Mouse (Mus musculus) right cerebral cortex, postnatal 25 days (tissue): Measurements from ENCODE around the gene Lgr6.

Experiments
- DNase-seq: peaks from one replicate; pipeline ENCODE4 v3.0.0; 2022

Lgr6 gene

DNA sequence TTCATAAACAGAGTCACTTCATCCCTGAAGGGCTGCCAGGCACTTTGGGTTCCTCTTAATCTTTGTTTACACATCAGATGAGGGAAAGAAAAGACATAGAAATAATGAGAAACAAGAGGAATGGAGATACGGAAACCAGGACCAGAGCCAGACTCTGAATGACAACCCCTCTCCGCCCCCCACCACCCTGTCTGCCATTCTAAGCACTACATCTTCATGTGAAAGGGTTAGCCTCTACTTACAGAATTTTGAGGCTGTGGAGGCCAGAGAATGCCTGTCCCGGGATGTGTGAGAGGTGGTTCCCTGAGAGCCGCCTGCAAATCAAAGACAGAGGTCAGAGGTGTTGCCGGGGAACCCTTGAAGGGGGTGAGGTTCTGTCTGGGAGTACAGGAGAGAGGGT is 32.4 kb downstream of the Lgr6 start:
- DNase-seq, result no peak

- no peak for DNase-seq
Measured at GRCm38 (mm10) chr1:135069841-135070240, 35.2 kb downstream of the Lgr6 start.

GRCm38 (mm10) chr1:135064525-135064924 is 40.6 kb downstream of the Lgr6 start:
- DNase-seq, result no peak

GRCm38 (mm10) chr1:135062936-135063335 is 42.1 kb downstream of the Lgr6 start:
- DNase-seq, result no peak

GRCm38 (mm10) chr1:135061300-135061699 is 43.8 kb downstream of the Lgr6 start:
- DNase-seq, result no peak

- DNase-seq, result no peak
Measured at GRCm38 (mm10) chr1:135060174-135060573, 44.9 kb downstream of the Lgr6 start.

DNA sequence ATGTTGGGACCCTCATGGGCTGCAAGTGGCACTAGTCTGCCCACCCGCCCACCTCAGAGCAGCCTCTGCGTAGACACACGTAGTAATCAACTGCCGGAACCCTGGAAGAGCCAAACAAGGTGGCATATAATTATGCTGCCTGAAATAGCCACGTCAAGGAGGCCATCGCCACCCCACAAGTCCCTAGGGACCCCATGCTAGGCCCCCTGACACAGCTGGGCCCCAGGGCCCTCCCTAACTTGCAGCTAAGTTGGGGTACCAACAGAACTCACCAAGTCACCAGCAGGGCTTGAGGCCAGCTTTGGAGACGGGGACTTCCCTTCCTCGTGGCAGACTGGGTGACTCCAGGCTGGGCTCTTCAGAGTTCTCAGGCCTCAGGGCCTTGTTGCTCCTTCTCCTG is 48.2 kb downstream of the Lgr6 start:
- DNase-seq, result no peak

DNA sequence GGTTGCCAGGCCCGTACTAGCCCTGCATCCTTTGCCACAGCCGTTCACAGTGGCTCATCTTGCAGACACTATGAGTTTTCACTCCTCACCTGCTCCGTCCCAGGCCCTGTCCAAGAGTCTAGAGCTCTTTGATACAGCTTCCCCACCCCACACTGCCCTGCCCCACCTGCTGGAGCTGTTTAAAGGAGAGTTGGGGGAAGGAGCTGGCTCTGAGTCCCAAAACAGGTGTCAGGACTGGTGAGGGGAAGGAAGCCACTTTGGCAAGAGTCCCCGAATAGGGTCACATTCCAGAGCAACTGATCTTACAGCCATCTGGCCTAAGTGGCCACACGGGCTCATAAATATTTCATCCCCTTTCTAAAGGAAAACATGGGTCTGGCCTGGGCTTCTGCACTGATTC is 51.0 kb downstream of the Lgr6 start:
- DNase-seq, result no peak

GRCm38 (mm10) chr1:135044439-135044838 is 60.6 kb downstream of the Lgr6 start:
- no peak for DNase-seq

- DNase-seq, result no peak
Measured at GRCm38 (mm10) chr1:135036297-135036696, 68.8 kb downstream of the Lgr6 start.

- DNase-seq, result no peak
Measured at GRCm38 (mm10) chr1:135032658-135033057, 72.4 kb downstream of the Lgr6 start.

GRCm38 (mm10) chr1:135030121-135030520 is 75.0 kb downstream of the Lgr6 start:
- no peak for DNase-seq

- DNase-seq, result no peak
Measured at GRCm38 (mm10) chr1:135026275-135026674, 78.8 kb downstream of the Lgr6 start.

DNA sequence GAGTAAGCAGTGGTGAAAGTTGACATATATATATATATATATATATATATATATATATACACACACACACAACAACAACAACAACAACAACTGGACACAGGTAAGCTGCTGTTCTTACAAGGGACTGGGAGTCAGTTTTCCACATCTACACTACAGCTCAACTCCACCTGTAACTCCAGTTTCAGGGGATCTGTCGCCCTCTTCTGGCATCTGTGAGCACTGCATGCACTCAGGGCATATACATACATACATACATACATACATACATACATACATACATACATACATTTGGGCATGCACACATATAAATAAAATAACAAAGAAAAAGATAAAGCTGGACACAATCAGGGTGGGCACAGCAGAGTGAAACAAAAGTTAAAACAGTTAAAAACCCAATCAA is 81.5 kb downstream of the Lgr6 start:
- DNase-seq, result no peak

DNA sequence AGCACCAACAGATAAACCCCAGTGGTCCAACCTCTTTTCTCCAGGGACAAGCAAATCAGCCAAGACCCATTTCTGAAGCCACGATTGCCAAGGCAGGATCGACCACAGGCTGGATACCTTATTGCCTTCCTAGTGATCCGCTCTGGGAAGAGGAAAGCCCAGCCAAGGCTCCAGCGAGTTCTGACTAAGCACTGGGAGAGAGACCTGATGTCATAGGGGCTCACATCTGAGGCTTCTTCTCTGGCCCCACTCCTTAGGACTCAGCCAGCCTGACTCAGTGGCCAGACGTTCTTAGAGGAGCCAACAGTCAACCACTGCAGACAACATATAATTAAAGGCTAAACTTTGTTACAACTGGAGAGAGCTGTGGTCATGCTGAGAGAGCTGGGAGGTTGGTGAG is 83.1 kb downstream of the Lgr6 start:
- no peak for DNase-seq

- DNase-seq, result no peak
Measured at GRCm38 (mm10) chr1:135020970-135021369, 84.1 kb downstream of the Lgr6 start.

DNA sequence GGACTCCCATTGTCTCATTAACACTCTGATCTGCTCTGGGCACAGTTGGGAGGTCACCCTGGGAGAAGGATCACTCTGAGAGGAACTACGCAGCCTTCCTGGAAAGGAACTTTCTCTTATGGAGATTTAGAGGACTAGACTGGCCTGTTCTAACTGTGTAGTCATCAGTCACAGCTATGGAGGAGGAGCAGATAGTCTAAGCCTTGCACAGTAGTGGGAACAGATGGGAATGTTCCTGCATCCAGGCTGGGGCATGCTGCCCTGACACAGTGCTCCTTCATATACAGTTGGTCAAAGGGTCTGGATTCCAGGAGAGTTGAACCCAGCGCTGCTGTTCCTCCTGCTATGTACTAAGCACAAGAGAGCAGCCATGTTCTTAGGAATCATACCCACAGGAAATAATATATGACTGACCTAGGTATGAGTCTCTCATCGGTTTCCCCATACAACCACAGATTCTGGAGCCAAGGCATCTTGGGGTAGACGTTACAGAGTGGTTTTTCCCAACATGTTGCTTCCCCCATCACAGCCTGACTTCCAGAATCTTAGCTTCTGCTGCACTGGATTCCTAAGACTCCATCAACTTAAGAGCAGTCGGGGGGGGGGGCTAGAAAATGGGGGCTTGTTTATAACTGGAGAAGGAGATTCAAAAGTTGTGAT is 84.7 kb downstream of the Lgr6 start:
- DNase-seq, result no peak

- no peak for DNase-seq
Measured at GRCm38 (mm10) chr1:135019775-135020167, 85.3 kb downstream of the Lgr6 start.

DNA sequence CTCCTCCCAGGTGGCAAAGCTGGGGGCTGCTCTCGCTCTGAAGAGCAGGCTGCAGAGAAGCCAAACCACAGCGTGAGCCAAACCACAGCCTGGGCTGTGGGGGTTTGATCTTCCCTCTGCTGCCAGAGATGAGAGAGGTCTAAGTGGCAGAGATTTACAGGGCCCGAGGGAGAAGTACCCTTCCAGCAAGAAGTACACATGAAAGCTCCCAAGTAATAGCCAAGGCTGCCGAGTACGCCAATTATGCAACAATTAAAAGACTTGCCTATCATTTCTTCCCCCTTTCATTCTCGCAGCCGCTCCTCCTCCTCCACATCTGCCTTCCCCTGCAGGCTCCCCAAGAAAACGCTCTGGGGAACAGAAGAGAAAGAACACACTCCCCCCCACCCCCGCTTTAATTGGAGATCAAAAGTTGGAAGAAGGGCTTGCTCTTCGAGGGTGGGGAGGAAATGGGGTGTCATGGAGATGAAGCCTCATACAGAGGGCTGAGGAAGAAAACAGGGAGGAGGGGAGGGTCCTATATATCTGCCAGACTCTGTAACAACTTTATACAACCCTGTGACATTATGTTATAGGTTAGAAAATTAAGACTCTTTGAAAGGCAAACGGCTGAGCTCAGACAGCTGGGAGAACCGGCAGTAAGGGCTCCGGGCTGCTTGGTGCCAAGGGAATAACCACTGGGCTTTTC is 85.8 kb downstream of the Lgr6 start:
- no peak for DNase-seq

DNA sequence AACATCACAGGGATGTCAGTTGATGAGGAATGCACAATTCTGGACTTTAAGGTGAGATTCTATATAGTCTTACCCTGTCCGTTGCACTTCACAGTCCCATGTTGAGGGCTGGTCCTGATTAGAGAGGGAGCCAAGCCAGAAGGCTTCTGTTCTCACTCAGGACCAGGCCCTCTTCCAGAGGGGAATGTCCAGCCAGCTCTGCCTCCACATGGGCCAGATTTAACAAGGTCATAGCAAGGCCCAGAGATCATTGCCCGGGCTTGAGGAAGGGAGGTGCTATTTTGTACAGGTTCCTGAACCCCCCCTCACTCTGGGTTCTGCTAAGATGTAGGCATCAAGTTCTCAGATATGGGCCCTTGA is 87.4 kb downstream of the Lgr6 start:
- DNase-seq, result no peak

GRCm38 (mm10) chr1:135016907-135017655 is 88.0 kb downstream of the Lgr6 start:
- DNase-seq, result no peak

DNA sequence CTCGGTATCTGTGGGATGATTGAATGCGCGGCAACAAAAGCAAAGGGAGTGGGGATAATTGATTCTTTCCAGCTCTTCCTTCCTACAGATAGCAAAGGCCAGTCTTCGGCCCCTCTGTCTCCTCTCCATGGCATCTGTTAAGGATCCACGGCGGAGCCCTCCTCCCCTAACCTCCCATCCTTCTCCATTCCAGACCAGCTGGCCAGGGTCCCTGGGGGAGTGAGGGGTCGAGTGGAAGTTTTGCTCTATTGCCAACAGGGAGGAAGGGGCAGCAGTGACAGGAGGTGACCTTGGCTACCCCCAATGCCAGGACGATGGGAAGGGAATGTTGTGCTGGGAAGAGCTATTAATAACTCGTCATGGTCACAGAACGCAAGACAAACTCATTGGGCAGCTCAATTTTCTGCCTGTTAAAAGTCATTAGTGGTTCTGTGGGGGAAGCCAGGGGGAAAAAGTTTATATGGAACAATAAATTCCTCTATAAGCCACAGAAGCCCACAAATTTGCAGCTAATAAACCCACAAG is 90.1 kb downstream of the Lgr6 start:
- no peak for DNase-seq

GRCm38 (mm10) chr1:135012472-135012871 is 92.6 kb downstream of the Lgr6 start:
- no peak for DNase-seq

DNA sequence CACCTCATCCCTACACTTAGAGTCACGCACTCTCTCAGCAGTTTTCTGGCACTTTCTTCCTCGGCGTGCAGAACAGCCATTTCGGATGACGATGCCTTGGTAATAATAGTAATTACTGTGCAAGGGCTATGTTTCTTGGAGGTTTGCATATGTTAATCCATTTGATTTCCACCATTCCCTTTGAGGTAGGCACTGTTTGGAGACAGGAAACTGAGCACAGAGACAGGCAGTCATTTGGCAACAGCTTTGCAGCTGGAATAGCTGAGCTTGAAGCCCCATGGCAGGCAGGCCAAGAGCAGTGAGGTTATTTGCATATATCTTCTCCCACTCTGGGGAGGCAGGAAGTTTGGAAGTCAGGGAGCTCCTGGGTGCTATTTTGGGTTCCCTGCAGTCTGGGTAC is 93.2 kb downstream of the Lgr6 start:
- DNase-seq, result no peak
